Mouse (Mus musculus) c-Kit-positive CD71-positive TER-119-negative erythroid progenitor cells, embryonic 14.5 days (primary cell): ENCODE data around the gene Gm49388.

Source experiments
- DNase-seq: peaks from one replicate; pipeline ENCODE4 v3.0.0-alpha.2; 2013; ENCODE audit warnings: low read depth

Gene Gm49388

GRCm38 (mm10) chr7:127785308-127785707 is at the start of gene Gm49388:
Gm49388 (plus strand) TSS chr7:127785608.
- no peak for DNase-seq

GRCm38 (mm10) chr7:127744366-127745045 is 40.9 kb upstream of the Gm49388 start, which contains the start of gene Fbxl19:
Fbxl19 (plus strand) TSS chr7:127744543.
- DNase-seq: peak; percentile 75

- peak; percentile 94 for DNase-seq
Measured at GRCm38 (mm10) chr7:127745251-127745651, 40.2 kb upstream of the Gm49388 start.

GRCm38 (mm10) chr7:127745652-127746493 is 39.5 kb upstream of the Gm49388 start:
- peak; percentile 72 for DNase-seq

- DNase-seq: no peak
Measured at GRCm38 (mm10) chr7:127746494-127747491, 38.6 kb upstream of the Gm49388 start.

- no peak for DNase-seq
Measured at GRCm38 (mm10) chr7:127747559-127748234, 37.7 kb upstream of the Gm49388 start.

- DNase-seq: no peak
Measured at GRCm38 (mm10) chr7:127748235-127748560, 37.2 kb upstream of the Gm49388 start.

- no peak for DNase-seq
Measured at GRCm38 (mm10) chr7:127750131-127751127, 35.0 kb upstream of the Gm49388 start.

- DNase-seq: no peak
Measured at GRCm38 (mm10) chr7:127751619-127752018, 33.8 kb upstream of the Gm49388 start.

GRCm38 (mm10) chr7:127752069-127752468 is 33.3 kb upstream of the Gm49388 start:
- DNase-seq: no peak

GRCm38 (mm10) chr7:127753158-127753557 is 32.2 kb upstream of the Gm49388 start:
- DNase-seq: no peak

GRCm38 (mm10) chr7:127753741-127754140 is 31.7 kb upstream of the Gm49388 start:
- no peak for DNase-seq

- DNase-seq: no peak
Measured at GRCm38 (mm10) chr7:127759716-127760115, 25.7 kb upstream of the Gm49388 start.

- DNase-seq: no peak
Measured at GRCm38 (mm10) chr7:127760478-127760877, 24.9 kb upstream of the Gm49388 start.

- DNase-seq: peak; percentile 57
Measured at GRCm38 (mm10) chr7:127761026-127761425, 24.4 kb upstream of the Gm49388 start.

GRCm38 (mm10) chr7:127763642-127764041 is 21.8 kb upstream of the Gm49388 start:
- no peak for DNase-seq

- no peak for DNase-seq
Measured at GRCm38 (mm10) chr7:127765756-127766155, 19.7 kb upstream of the Gm49388 start.

- peak; percentile 87 for DNase-seq
Measured at GRCm38 (mm10) chr7:127766851-127767609, 18.4 kb upstream of the Gm49388 start.

- DNase-seq: no peak
Measured at GRCm38 (mm10) chr7:127767671-127768345, 17.6 kb upstream of the Gm49388 start.
